Mouse (Mus musculus): ENCODE results near the gene Picalm.

Picalm gene

GRCm38 (mm10) chr7:90129732-90130392, at the start of gene Picalm:
Gene Picalm, plus strand, starts transcription at chr7:90130213.
- peak; percentile 94 for DNase-seq (ENCODE audit: low read depth, low spot score)

GRCm38 (mm10) chr7:90083799-90084198, 46.2 kb upstream of the Picalm start:
- no peak for DNase-seq (ENCODE audit: low read depth, low spot score)

GRCm38 (mm10) chr7:90084531-90084930, 45.5 kb upstream of the Picalm start:
- no peak for DNase-seq (ENCODE audit: low read depth, low spot score)

GRCm38 (mm10) chr7:90085713-90086112, 44.3 kb upstream of the Picalm start:
- DNase-seq (ENCODE audit: low read depth, low spot score) = no peak

- no peak for DNase-seq (ENCODE audit: low read depth, low spot score)
Measured at GRCm38 (mm10) chr7:90086821-90087220, 43.2 kb upstream of the Picalm start.

- no peak for DNase-seq (ENCODE audit: low read depth, low spot score)
Measured at GRCm38 (mm10) chr7:90090996-90091395, 39.0 kb upstream of the Picalm start.

- DNase-seq (ENCODE audit: low read depth, low spot score) = no peak
Measured at GRCm38 (mm10) chr7:90091756-90092155, 38.3 kb upstream of the Picalm start.

- no peak for DNase-seq (ENCODE audit: low read depth, low spot score)
Measured at GRCm38 (mm10) chr7:90092452-90093450, 37.3 kb upstream of the Picalm start.

GRCm38 (mm10) chr7:90095097-90095496, 34.9 kb upstream of the Picalm start:
- DNase-seq (ENCODE audit: low read depth, low spot score) = no peak

- no peak for DNase-seq (ENCODE audit: low read depth, low spot score)
Measured at GRCm38 (mm10) chr7:90095766-90096372, 34.1 kb upstream of the Picalm start.

- no peak for DNase-seq (ENCODE audit: low read depth, low spot score)
Measured at GRCm38 (mm10) chr7:90096609-90097008, 33.4 kb upstream of the Picalm start.

- no peak for DNase-seq (ENCODE audit: low read depth, low spot score)
Measured at GRCm38 (mm10) chr7:90098253-90098652, 31.8 kb upstream of the Picalm start.

GRCm38 (mm10) chr7:90099248-90099647, 30.8 kb upstream of the Picalm start:
- DNase-seq (ENCODE audit: low read depth, low spot score) = no peak

GRCm38 (mm10) chr7:90100614-90101160, 29.3 kb upstream of the Picalm start:
- no peak for DNase-seq (ENCODE audit: low read depth, low spot score)

GRCm38 (mm10) chr7:90116100-90116499, 13.9 kb upstream of the Picalm start:
- DNase-seq (ENCODE audit: low read depth, low spot score) = no peak

- no peak for DNase-seq (ENCODE audit: low read depth, low spot score)
Measured at GRCm38 (mm10) chr7:90120106-90120505, 9.9 kb upstream of the Picalm start.

- DNase-seq (ENCODE audit: low read depth, low spot score) = no peak
Measured at GRCm38 (mm10) chr7:90124991-90125390, 5.0 kb upstream of the Picalm start.

- no peak for DNase-seq (ENCODE audit: low read depth, low spot score)
Measured at GRCm38 (mm10) chr7:90128631-90129200, 1.3 kb upstream of the Picalm start.

- peak; percentile 29 for DNase-seq (ENCODE audit: low read depth, low spot score)
Measured at GRCm38 (mm10) chr7:90129271-90129731, 712 bp upstream of the Picalm start.

- no peak for DNase-seq (ENCODE audit: low read depth, low spot score)
Measured at GRCm38 (mm10) chr7:90130501-90131375, 725 bp downstream of the Picalm start.

GRCm38 (mm10) chr7:90131376-90131651, 1.3 kb downstream of the Picalm start:
- DNase-seq (ENCODE audit: low read depth, low spot score) = no peak

Measured in retina, adult 2 months (tissue).